Mouse (Mus musculus) spleen, adult 2 months (tissue): Measurements from ENCODE around the gene Map3k21. TPM values are rescaled to one million over a fixed set of nuclear protein-coding genes. Genes with fewer than 3 reads are reported as not detected.

Experiments used
- DNase-seq, 2 experiments: peaks; one replicate each; pipeline versions ENCODE4 v3.0.0 to v3.0.0-alpha.2; 2012 to 2021; ENCODE audit warnings: low spot score in 2 of 2, low read depth in 1 of 2
- H3K27ac ChIP-seq: fragments of 200-500 bp; 2 replicates; pipeline ENCODE4 v1.5.1; 2012; ENCODE audit warnings: low read length, inconsistent platforms; ENCODE audit not compliant: insufficient read depth
- H3K27me3 ChIP-seq: fragments of 200-500 bp; 2 replicates; pipeline ENCODE4 v1.6.1; 2012; ENCODE audit warnings: mild to moderate bottlenecking, moderate library complexity, low read length, inconsistent platforms; ENCODE audit not compliant: control insufficient read depth, insufficient read depth
- H3K36me3 ChIP-seq: fragments of 200-500 bp; 2 replicates; pipeline ENCODE4 v1.6.1; 2012; ENCODE audit warnings: mild to moderate bottlenecking, low read length, inconsistent platforms; ENCODE audit not compliant: control insufficient read depth, insufficient read depth
- H3K4me1 ChIP-seq: fragments of 200-500 bp; 2 replicates; pipeline ENCODE4 v1.6.1; 2011; ENCODE audit warnings: inconsistent platforms; ENCODE audit not compliant: control insufficient read depth, insufficient read depth, insufficient read length
- H3K4me3 ChIP-seq: fragments of 200-500 bp; 2 replicates; pipeline ENCODE4 v1.5.1; 2011; ENCODE audit warnings: mild to moderate bottlenecking, inconsistent platforms; ENCODE audit not compliant: insufficient read depth, insufficient read length; ENCODE audit errors: extremely low read depth
- CTCF ChIP-seq: fragments of 200-500 bp; IDR thresholded peaks from 2 replicates; pipeline ENCODE4 v1.5.1; 2011; ENCODE audit warnings: mild to moderate bottlenecking, inconsistent platforms; ENCODE audit not compliant: insufficient read depth, insufficient read length, insufficient replicate concordance; ENCODE audit errors: extremely low read depth
- POLR2A ChIP-seq: fragments of 200-500 bp; IDR thresholded peaks from 2 replicates; pipeline ENCODE4 v1.6.1; 2011; ENCODE audit warnings: low read depth, low read length, inconsistent platforms
- WGBS: fragments of 180-500 bp; shearing (Covaris S2); methylation state at CpG from one replicate; pipeline ENCODE4 v1.1.7; 2018; 5-methylcytosine and 5-hydroxymethylcytosine counted together
- polyA plus RNA-seq: library from polyadenylated mRNA; depleted of rRNA; stranded (reverse); fragments of >200 nt; gene quantifications from 2 replicates; pipeline ENCODE4 v1.2.3, GENCODE M21; 2012; rRNA removed

The Map3k21 gene
- polyA plus RNA-seq, 1 experiment = 0.06 TPM

GRCm38 (mm10) chr8:125986999-125987589 is 76.8 kb downstream of the Map3k21 start:
- no peak overlapping the region for H3K27ac ChIP-seq
- no peak overlapping the region for H3K4me3 ChIP-seq
- no peak for DNase-seq
- H3K4me1 ChIP-seq = no peaks in the 10 kb centered on the region
- no peak for TF ChIP-seq CTCF
- TF ChIP-seq POLR2A = no peak
- no peaks in the 10 kb centered on the region for H3K27me3 ChIP-seq
- no peaks in the 10 kb centered on the region for H3K36me3 ChIP-seq
- WGBS = 73% methylated on average over 6 of the region's 6 CpGs

GRCm38 (mm10) chr8:125987996-125988395 is 77.7 kb downstream of the Map3k21 start:
- no peaks in the 10 kb centered on the region for H3K36me3 ChIP-seq
- no peak for DNase-seq
- H3K4me1 ChIP-seq = no peaks in the 10 kb centered on the region
- H3K4me3 ChIP-seq = no peak overlapping the region
- TF ChIP-seq POLR2A (no peak), CTCF (no peak)
- no peaks in the 10 kb centered on the region for H3K27me3 ChIP-seq
- WGBS = 8% methylated on average over 2 of the region's 2 CpGs
- H3K27ac ChIP-seq = no peak overlapping the region

- no peak for TF ChIP-seq POLR2A
- TF ChIP-seq CTCF = no peak
- no peak overlapping the region for H3K4me3 ChIP-seq
- H3K27ac ChIP-seq = no peak overlapping the region
- no peaks in the 10 kb centered on the region for H3K36me3 ChIP-seq
- H3K27me3 ChIP-seq = peaks cover 5% of the 10 kb centered on the region
- no peak for DNase-seq
- no peaks in the 10 kb centered on the region for H3K4me1 ChIP-seq
- 79% methylated on average over 9 of the region's 9 CpGs for WGBS
Measured at GRCm38 (mm10) chr8:125993636-125994035, 83.4 kb downstream of the Map3k21 start.

- no peaks in the 10 kb centered on the region for H3K36me3 ChIP-seq
- no peak within 1 kb of the TSS for H3K4me3 ChIP-seq
- H3K4me1 ChIP-seq = no peaks in the 10 kb centered on the region
- H3K27me3 ChIP-seq = peaks cover 5% of the 10 kb centered on the region
- H3K27ac ChIP-seq = no peak within 1 kb of the TSS
- DNase-seq = no peak
- TF ChIP-seq POLR2A (no peak), CTCF (no peak)
- 4% methylated on average over 71 of the region's 73 CpGs for WGBS
Measured at GRCm38 (mm10) chr8:125995101-125995986, 85.1 kb downstream of the Map3k21 start, which contains the start of gene Kcnk1. Kcnk1 (plus strand) TSS chr8:125995170.

- WGBS = 40% methylated on average over 14 of the region's 14 CpGs
- DNase-seq = no peak
- H3K36me3 ChIP-seq = no peaks in the 10 kb centered on the region
- H3K4me3 ChIP-seq = no peak overlapping the region
- TF ChIP-seq POLR2A = no peak
- no peak for TF ChIP-seq CTCF
- peaks cover 5% of the 10 kb centered on the region for H3K27me3 ChIP-seq
- no peak overlapping the region for H3K27ac ChIP-seq
- no peaks in the 10 kb centered on the region for H3K4me1 ChIP-seq
Measured at GRCm38 (mm10) chr8:125996031-125996839, 86.0 kb downstream of the Map3k21 start.

- 63% methylated on average over 6 of the region's 6 CpGs for WGBS
- Histone ChIP-seq H3K36me3 (no peaks in the 10 kb centered on the region), H3K4me3 (no peak overlapping the region), H3K27me3 (peaks cover 5% of the 10 kb centered on the region), H3K27ac (no peak overlapping the region), H3K4me1 (no peaks in the 10 kb centered on the region)
- TF ChIP-seq POLR2A = no peak
- no peak for TF ChIP-seq CTCF
- DNase-seq = no peak
Measured at GRCm38 (mm10) chr8:125996980-125997379, 86.7 kb downstream of the Map3k21 start.

Other genes with a start within 250 kb of the Map3k21 start
- gene Map10, start 240.6 kb upstream of the Map3k21 start, polyA plus RNA-seq = 0.88 and 1.7 TPM in 2 replicates
- 11.8 and 12.5 TPM in 2 replicates for gene Ntpcr, start 180.5 kb upstream of the Map3k21 start, polyA plus RNA-seq
- 0.20 and 0.36 TPM in 2 replicates for gene Pcnx2, start 12.1 kb upstream of the Map3k21 start, polyA plus RNA-seq
- 0.85 and 1.0 TPM in 2 replicates for gene Kcnk1, start 84.7 kb downstream of the Map3k21 start, polyA plus RNA-seq